Mouse (Mus musculus) megakaryocyte, embryonic 14.5 days (primary cell): ENCODE measurements at regions not wholly inside any gene's neighbourhood (a gene's known extent, or its start where the extent isn't known, plus 50 kb on each side); places are given as distances from the start of the nearest gene placed in this dataset.

Source experiments
- H3K27me3 ChIP-seq: replicated peaks from 2 replicates; pipeline ENCODE3; 2012; ENCODE audit warnings: inconsistent platforms
- H3K36me3 ChIP-seq: replicated peaks from 2 replicates; pipeline ENCODE3; 2012; ENCODE audit warnings: low read length, inconsistent platforms, mixed read lengths
- H3K4me1 ChIP-seq: 2 replicates; pipeline ENCODE4 v1.6.1; 2012; ENCODE audit warnings: inconsistent platforms
- H3K4me3 ChIP-seq: replicated peaks from 2 replicates; pipeline ENCODE3; 2012; ENCODE audit warnings: moderate library complexity, mild to moderate bottlenecking, inconsistent platforms
- H3K9me3 ChIP-seq: 2 replicates; pipeline ENCODE4 v1.6.1; 2012; ENCODE audit warnings: inconsistent platforms
- FLI1 ChIP-seq: IDR thresholded peaks from 2 replicates; pipeline ENCODE4 v1.6.1; 2012; ENCODE audit warnings: low read length, inconsistent platforms, mixed read lengths
- GATA1 ChIP-seq: IDR thresholded peaks from 3 replicates; pipeline ENCODE4 v1.6.1; 2012; ENCODE audit warnings: mixed read lengths, low read length, inconsistent platforms, borderline replicate concordance

GRCm38 (mm10) chr8:87218956-87219482 is 253.4 kb downstream of the Cbln1 start:
- Histone ChIP-seq H3K27me3 (no peaks in the 10 kb centered on the region), H3K4me1 (no peaks in the 10 kb centered on the region), H3K9me3 (peaks cover 16% of the 10 kb centered on the region), H3K36me3 (no peaks in the 10 kb centered on the region), H3K4me3 (no peak overlapping the region)
- TF ChIP-seq GATA1 (no peak), FLI1 (no peak)

- Histone ChIP-seq H3K36me3 (no peaks in the 10 kb centered on the region), H3K4me1 (no peaks in the 10 kb centered on the region), H3K4me3 (no peak overlapping the region), H3K27me3 (no peaks in the 10 kb centered on the region), H3K9me3 (0 out of 2 replicates have a peak, but pooled peaks cover 3% of the 10 kb centered on the region)
- TF ChIP-seq GATA1 (no peak), FLI1 (no peak)
Measured at GRCm38 (mm10) chr8:87214962-87215361, 257.4 kb downstream of the Cbln1 start.

GRCm38 (mm10) chr8:87210546-87210945 is 261.9 kb downstream of the Cbln1 start:
- Histone ChIP-seq H3K4me1 (no peaks in the 10 kb centered on the region), H3K4me3 (no peak overlapping the region), H3K27me3 (no peaks in the 10 kb centered on the region), H3K9me3 (peaks cover 3% of the 10 kb centered on the region; the same call in 1 of the 2 replicates), H3K36me3 (no peaks in the 10 kb centered on the region)
- TF ChIP-seq GATA1, result no peak

GRCm38 (mm10) chr8:87209295-87209694 is 263.1 kb downstream of the Cbln1 start:
- no peak for TF ChIP-seq GATA1
- no peak for TF ChIP-seq FLI1
- Histone ChIP-seq H3K4me3 (no peak overlapping the region), H3K36me3 (no peaks in the 10 kb centered on the region), H3K4me1 (no peaks in the 10 kb centered on the region), H3K27me3 (no peaks in the 10 kb centered on the region), H3K9me3 (peaks cover 3% of the 10 kb centered on the region; the same call in 1 of the 2 replicates)

- Histone ChIP-seq H3K9me3 (peaks cover 3% of the 10 kb centered on the region; the same call in 1 of the 2 replicates), H3K27me3 (no peaks in the 10 kb centered on the region), H3K4me1 (no peaks in the 10 kb centered on the region), H3K4me3 (no peak overlapping the region), H3K36me3 (no peaks in the 10 kb centered on the region)
- no peak for TF ChIP-seq GATA1
- TF ChIP-seq FLI1, result no peak
Measured at GRCm38 (mm10) chr8:87208036-87208435, 264.4 kb downstream of the Cbln1 start.

- no peaks in the 10 kb centered on the region for H3K9me3 ChIP-seq
- no peaks in the 10 kb centered on the region for H3K36me3 ChIP-seq
- H3K4me1 ChIP-seq, result no peaks in the 10 kb centered on the region
- no peaks in the 10 kb centered on the region for H3K27me3 ChIP-seq
- TF ChIP-seq FLI1 (no peak), GATA1 (no peak)
- no peak overlapping the region for H3K4me3 ChIP-seq
Measured at GRCm38 (mm10) chr8:87202639-87203160, 269.7 kb downstream of the Cbln1 start.

GRCm38 (mm10) chr8:87199461-87200131 is 272.8 kb downstream of the Cbln1 start:
- no peaks in the 10 kb centered on the region for H3K27me3 ChIP-seq
- H3K36me3 ChIP-seq, result no peaks in the 10 kb centered on the region
- H3K4me3 ChIP-seq, result no peak overlapping the region
- H3K9me3 ChIP-seq, result no peaks in the 10 kb centered on the region
- no peaks in the 10 kb centered on the region for H3K4me1 ChIP-seq
- TF ChIP-seq FLI1, result no peak
- TF ChIP-seq GATA1, result no peak

GRCm38 (mm10) chr8:87197867-87198536 is 274.4 kb downstream of the Cbln1 start:
- Histone ChIP-seq H3K4me3 (no peak overlapping the region), H3K36me3 (no peaks in the 10 kb centered on the region), H3K27me3 (no peaks in the 10 kb centered on the region), H3K4me1 (no peaks in the 10 kb centered on the region), H3K9me3 (peaks cover 4% of the 10 kb centered on the region)
- TF ChIP-seq FLI1 (no peak), GATA1 (no peak)

- no peaks in the 10 kb centered on the region for H3K27me3 ChIP-seq
- TF ChIP-seq FLI1, result no peak
- TF ChIP-seq GATA1, result no peak
- no peaks in the 10 kb centered on the region for H3K4me1 ChIP-seq
- H3K4me3 ChIP-seq, result no peak overlapping the region
- H3K9me3 ChIP-seq, result peaks cover 4% of the 10 kb centered on the region
- no peaks in the 10 kb centered on the region for H3K36me3 ChIP-seq
Measured at GRCm38 (mm10) chr8:87197000-87197399, 275.4 kb downstream of the Cbln1 start.

- Histone ChIP-seq H3K4me3 (no peak overlapping the region), H3K36me3 (no peaks in the 10 kb centered on the region), H3K27me3 (no peaks in the 10 kb centered on the region), H3K4me1 (no peaks in the 10 kb centered on the region), H3K9me3 (peaks cover 5% of the 10 kb centered on the region)
- no peak for TF ChIP-seq GATA1
- TF ChIP-seq FLI1, result no peak
Measured at GRCm38 (mm10) chr8:87196050-87196449, 276.4 kb downstream of the Cbln1 start.
